Mouse (Mus musculus) telencephalon, adult 2 months (tissue): ENCODE measurements around the gene Fndc9.
A peak's percentile ranks its signal among the peaks of the same experiment; 100 is the strongest.

Experiments used
- DNase-seq: peaks from one replicate; pipeline ENCODE4 v3.0.0-alpha.2; 2011; ENCODE audit warnings: low read depth, low spot score

The Fndc9 gene

GRCm38 (mm10) chr11:46235334-46235733 lies at the start of gene Fndc9:
Gene Fndc9, plus strand, starts transcription at chr11:46235531.
- DNase-seq = peak; percentile 98

- DNase-seq = no peak
Measured at GRCm38 (mm10) chr11:46188283-46188682, 47.0 kb upstream of the Fndc9 start.

GRCm38 (mm10) chr11:46194175-46194574 lies 41.2 kb upstream of the Fndc9 start:
- DNase-seq = no peak

GRCm38 (mm10) chr11:46200664-46201063 lies 34.7 kb upstream of the Fndc9 start:
- no peak for DNase-seq

- peak; percentile 87 for DNase-seq
Measured at GRCm38 (mm10) chr11:46201636-46202546, 33.4 kb upstream of the Fndc9 start.

- DNase-seq = no peak
Measured at GRCm38 (mm10) chr11:46202547-46202887, 32.8 kb upstream of the Fndc9 start.

GRCm38 (mm10) chr11:46204841-46205240 lies 30.5 kb upstream of the Fndc9 start:
- no peak for DNase-seq

GRCm38 (mm10) chr11:46205639-46206409 lies 29.5 kb upstream of the Fndc9 start:
- DNase-seq = no peak

GRCm38 (mm10) chr11:46209884-46210283 lies 25.4 kb upstream of the Fndc9 start:
- DNase-seq = no peak

- DNase-seq = no peak
Measured at GRCm38 (mm10) chr11:46211858-46212257, 23.5 kb upstream of the Fndc9 start.

- DNase-seq = no peak
Measured at GRCm38 (mm10) chr11:46213844-46214243, 21.5 kb upstream of the Fndc9 start.

GRCm38 (mm10) chr11:46214368-46215230 lies 20.7 kb upstream of the Fndc9 start:
- no peak for DNase-seq

- peak; percentile 87 for DNase-seq
Measured at GRCm38 (mm10) chr11:46215354-46215753, 20.0 kb upstream of the Fndc9 start.

GRCm38 (mm10) chr11:46216669-46217068 lies 18.7 kb upstream of the Fndc9 start:
- no peak for DNase-seq

- no peak for DNase-seq
Measured at GRCm38 (mm10) chr11:46217686-46218085, 17.6 kb upstream of the Fndc9 start.

- no peak for DNase-seq
Measured at GRCm38 (mm10) chr11:46218584-46218983, 16.7 kb upstream of the Fndc9 start.

GRCm38 (mm10) chr11:46219380-46219779 lies 16.0 kb upstream of the Fndc9 start:
- DNase-seq = no peak

- DNase-seq = no peak
Measured at GRCm38 (mm10) chr11:46220211-46220610, 15.1 kb upstream of the Fndc9 start.

GRCm38 (mm10) chr11:46223575-46223974 lies 11.8 kb upstream of the Fndc9 start:
- no peak for DNase-seq

GRCm38 (mm10) chr11:46225345-46225744 lies 10.0 kb upstream of the Fndc9 start:
- DNase-seq = no peak

- no peak for DNase-seq
Measured at GRCm38 (mm10) chr11:46230184-46230583, 5.1 kb upstream of the Fndc9 start.

GRCm38 (mm10) chr11:46232803-46233202 lies 2.5 kb upstream of the Fndc9 start:
- no peak for DNase-seq
